Mouse (Mus musculus): Measurements from ENCODE around the gene Myom1. TPM values are rescaled to one million over a fixed set of nuclear protein-coding genes. Genes with fewer than 3 reads are reported as not detected.

Myom1 gene
- polyA plus RNA-seq, 1 experiment from 2014 or later: 1.5 TPM

GRCm38 (mm10) chr17:70989991-70990390, 12.4 kb upstream of the Myom1 start:
- Histone ChIP-seq H3K9ac (peak overlapping the region; percentile 97), H3K9me3 (ENCODE audit: control insufficient read depth, low read length) (no peaks in the 10 kb centered on the region), H3K4me3 (replicated peaks; ENCODE audit: low read length) (peak overlapping the region; percentile 97), H3K4me2 (replicated peaks) (peak overlapping the region; percentile 65), H3K36me3 (replicated peaks; ENCODE audit: control insufficient read depth, insufficient read depth) (peaks cover 15% of the 10 kb centered on the region; the same call in 1 of the 2 replicates), H3K27ac (peak overlapping the region; percentile 95), H3K4me1 (replicated peaks; ENCODE audit: control insufficient read depth, insufficient read depth, low read length) (peaks cover 25% of the 10 kb centered on the region), H3K27me3 (ENCODE audit: control insufficient read depth, insufficient read depth, low read length) (no peaks in the 10 kb centered on the region)
- DNase-seq (ENCODE audit: low spot score) (peak; percentile 49), ATAC-seq (ENCODE audit: low FRiP score) (peak; percentile 77; the same call in 1 of the 2 replicates)
- 1% methylated on average over 24 of the region's 24 CpGs for WGBS

DNA sequence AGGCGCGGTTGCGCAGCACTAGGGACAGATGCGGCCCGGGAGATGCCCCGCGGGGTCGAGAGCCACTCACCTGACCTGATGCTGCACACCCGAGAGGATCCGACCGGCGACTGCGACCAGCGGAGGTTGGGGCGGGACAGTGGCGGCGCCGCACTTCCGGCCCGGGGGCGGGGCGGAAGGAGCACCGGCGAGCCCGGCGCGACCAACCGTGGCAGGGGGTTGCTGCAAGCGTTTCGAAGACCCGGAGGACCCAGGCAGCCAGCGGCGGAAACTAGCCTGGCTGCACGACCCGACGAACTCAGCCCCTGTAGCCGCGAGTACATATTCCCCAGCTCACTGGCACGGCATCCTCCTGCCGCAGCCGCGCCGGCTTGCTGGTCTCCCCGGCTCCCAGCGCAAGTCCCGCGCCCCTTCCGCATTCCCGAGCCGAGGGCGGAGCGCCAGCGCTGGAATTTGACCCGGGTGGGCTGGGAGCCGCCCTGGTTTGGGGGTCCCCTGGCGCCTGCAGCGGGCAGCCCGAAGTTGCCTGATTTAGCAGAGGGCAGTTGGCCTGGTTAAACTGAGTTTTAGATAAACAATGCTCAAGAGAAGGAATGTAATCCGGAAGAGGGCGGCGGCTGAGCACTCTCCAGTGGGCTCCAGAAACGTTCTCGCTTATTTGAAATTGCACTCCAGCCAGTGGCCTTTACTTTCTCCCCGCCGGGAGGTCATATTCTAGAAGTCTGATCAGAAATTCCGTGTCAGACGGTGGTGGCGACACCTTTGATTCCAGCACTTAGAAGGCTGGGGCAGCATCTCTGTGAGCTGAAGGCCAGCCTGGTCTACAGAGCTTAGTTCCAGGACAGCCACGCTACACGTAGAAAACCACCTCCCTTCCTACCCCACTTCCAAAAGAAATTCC, 11.8 kb upstream of the Myom1 start:
- no peaks in the 10 kb centered on the region for H3K27me3 ChIP-seq (ENCODE audit: control insufficient read depth, insufficient read depth, low read length)
- peak overlapping the region; percentile 97 for H3K4me3 ChIP-seq (replicated peaks; ENCODE audit: low read length)
- peak overlapping the region; percentile 95 for H3K27ac ChIP-seq
- H3K9ac ChIP-seq: peak overlapping the region; percentile 97
- H3K36me3 ChIP-seq (replicated peaks; ENCODE audit: control insufficient read depth, insufficient read depth): peaks cover 15% of the 10 kb centered on the region; the same call in 1 of the 2 replicates
- no peaks in the 10 kb centered on the region for H3K9me3 ChIP-seq (ENCODE audit: control insufficient read depth, low read length)
- under 1% methylated on average over 63 of the region's 70 CpGs for WGBS
- ATAC-seq (ENCODE audit: low FRiP score): peak; percentile 94
- DNase-seq (ENCODE audit: low spot score): peak; percentile 79
- peaks cover 25% of the 10 kb centered on the region for H3K4me1 ChIP-seq (replicated peaks; ENCODE audit: control insufficient read depth, insufficient read depth, low read length)
- peak overlapping the region; percentile 65 for H3K4me2 ChIP-seq (replicated peaks)

- DNase-seq (ENCODE audit: low spot score) (no peak), ATAC-seq (ENCODE audit: low FRiP score) (no peak)
- Histone ChIP-seq H3K4me1 (replicated peaks; ENCODE audit: control insufficient read depth, insufficient read depth, low read length) (peaks cover 25% of the 10 kb centered on the region), H3K9me3 (ENCODE audit: control insufficient read depth, low read length) (no peaks in the 10 kb centered on the region), H3K4me2 (replicated peaks) (no peak overlapping the region), H3K36me3 (replicated peaks; ENCODE audit: control insufficient read depth, insufficient read depth) (peaks cover 12% of the 10 kb centered on the region; the same call in 1 of the 2 replicates), H3K27ac (peak overlapping the region; percentile 95; the same call in 1 of the 2 replicates), H3K4me3 (replicated peaks; ENCODE audit: low read length) (no peak overlapping the region), H3K27me3 (ENCODE audit: control insufficient read depth, insufficient read depth, low read length) (no peaks in the 10 kb centered on the region), H3K9ac (0 out of 2 replicates have a peak overlapping the region, but pooled peaks have one; percentile 97)
- 89% methylated on average over 16 of the region's 16 CpGs for WGBS
Measured at GRCm38 (mm10) chr17:70991706-70992625, 10.5 kb upstream of the Myom1 start.

DNA sequence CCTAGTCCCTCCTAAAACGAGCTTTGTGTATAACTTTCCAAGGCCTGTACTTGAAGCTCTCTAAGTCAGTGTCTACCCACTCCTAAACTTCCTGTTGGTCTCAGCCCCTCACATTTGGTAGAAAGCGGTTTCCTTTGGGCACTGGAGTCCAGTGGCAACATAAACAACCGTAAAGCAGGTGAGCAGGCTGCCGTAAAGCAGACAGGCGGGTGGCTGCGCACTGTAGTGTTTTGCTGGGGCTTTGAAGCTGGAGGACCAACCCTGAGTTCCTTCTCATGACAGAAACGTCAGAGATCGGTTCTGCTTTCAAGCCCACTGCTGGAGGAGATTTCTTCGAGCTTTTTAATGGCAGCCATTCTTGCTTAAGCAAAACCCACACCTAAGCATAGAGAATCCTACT, 9.8 kb upstream of the Myom1 start:
- WGBS: 92% methylated on average over 9 of the region's 9 CpGs
- Histone ChIP-seq H3K4me2 (replicated peaks) (no peak overlapping the region), H3K9me3 (ENCODE audit: control insufficient read depth, low read length) (no peaks in the 10 kb centered on the region), H3K36me3 (replicated peaks; ENCODE audit: control insufficient read depth, insufficient read depth) (peaks cover 12% of the 10 kb centered on the region; the same call in 1 of the 2 replicates), H3K27me3 (ENCODE audit: control insufficient read depth, insufficient read depth, low read length) (no peaks in the 10 kb centered on the region), H3K4me3 (replicated peaks; ENCODE audit: low read length) (no peak overlapping the region), H3K9ac (no peak overlapping the region), H3K4me1 (replicated peaks; ENCODE audit: control insufficient read depth, insufficient read depth, low read length) (peaks cover 25% of the 10 kb centered on the region), H3K27ac (no peak overlapping the region)
- DNase-seq (ENCODE audit: low spot score): no peak
- no peak for ATAC-seq (ENCODE audit: low FRiP score)

DNA sequence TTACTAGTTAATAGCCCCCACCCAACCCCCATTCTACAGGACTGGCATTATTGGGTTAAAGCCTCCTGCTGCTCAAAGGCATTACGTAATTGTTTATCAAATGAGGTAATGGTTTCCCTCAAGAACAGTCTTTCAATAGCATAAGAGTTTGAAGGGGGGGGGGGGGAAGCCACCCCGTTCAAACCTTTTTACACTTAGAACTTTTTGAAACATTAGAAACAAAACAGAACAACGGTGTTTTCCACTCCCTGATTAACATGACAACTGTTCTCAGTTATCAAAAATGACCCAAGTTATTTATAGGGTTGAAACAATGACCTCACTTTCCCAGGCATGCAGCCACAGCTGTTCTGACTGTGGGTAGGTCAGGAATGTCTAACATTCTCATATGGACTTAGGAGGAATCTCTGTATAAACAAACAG, 9.0 kb upstream of the Myom1 start:
- H3K27me3 ChIP-seq (ENCODE audit: control insufficient read depth, insufficient read depth, low read length): no peaks in the 10 kb centered on the region
- peaks cover 20% of the 10 kb centered on the region for H3K4me1 ChIP-seq (replicated peaks; ENCODE audit: control insufficient read depth, insufficient read depth, low read length)
- H3K36me3 ChIP-seq (replicated peaks; ENCODE audit: control insufficient read depth, insufficient read depth): peaks cover 9% of the 10 kb centered on the region; the same call in 1 of the 2 replicates
- 58% methylated on average over 3 of the region's 3 CpGs for WGBS
- DNase-seq (ENCODE audit: low spot score): no peak
- no peak overlapping the region for H3K27ac ChIP-seq
- no peak overlapping the region for H3K4me3 ChIP-seq (replicated peaks; ENCODE audit: low read length)
- no peaks in the 10 kb centered on the region for H3K9me3 ChIP-seq (ENCODE audit: control insufficient read depth, low read length)
- no peak for ATAC-seq (ENCODE audit: low FRiP score)
- no peak overlapping the region for H3K4me2 ChIP-seq (replicated peaks)
- no peak overlapping the region for H3K9ac ChIP-seq

- ATAC-seq (ENCODE audit: low FRiP score) (no peak), DNase-seq (ENCODE audit: low spot score) (no peak)
- Histone ChIP-seq H3K4me2 (replicated peaks) (no peak overlapping the region), H3K36me3 (replicated peaks; ENCODE audit: control insufficient read depth, insufficient read depth) (peaks cover 5% of the 10 kb centered on the region; the same call in 1 of the 2 replicates), H3K27me3 (ENCODE audit: control insufficient read depth, insufficient read depth, low read length) (no peaks in the 10 kb centered on the region), H3K27ac (no peak overlapping the region), H3K4me3 (replicated peaks; ENCODE audit: low read length) (no peak overlapping the region), H3K4me1 (replicated peaks; ENCODE audit: control insufficient read depth, insufficient read depth, low read length) (peaks cover 8% of the 10 kb centered on the region), H3K9me3 (ENCODE audit: control insufficient read depth, low read length) (no peaks in the 10 kb centered on the region), H3K9ac (no peak overlapping the region)
- 92% methylated on average over 6 of the region's 6 CpGs for WGBS
Measured at GRCm38 (mm10) chr17:70994671-70995070, 7.8 kb upstream of the Myom1 start.

DNA sequence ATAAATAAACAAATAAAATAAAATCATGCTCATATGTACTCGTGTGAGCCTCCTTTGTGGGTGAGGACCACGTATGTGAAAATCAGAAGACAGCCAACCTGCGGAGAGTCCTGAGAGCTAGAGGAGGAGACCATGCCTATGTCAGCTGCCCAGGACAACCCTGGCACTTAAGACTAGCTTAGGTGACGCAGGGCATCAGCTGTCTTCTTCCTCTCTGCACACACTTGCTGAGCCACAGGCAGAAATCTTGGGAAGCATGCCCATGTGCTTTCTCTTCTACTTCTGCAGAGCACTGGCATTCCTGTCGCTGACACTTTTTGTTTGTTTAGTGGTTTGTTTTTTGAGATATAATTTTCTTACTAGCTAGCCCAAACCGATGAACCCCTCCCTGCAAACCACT, 6.9 kb upstream of the Myom1 start:
- Histone ChIP-seq H3K4me2 (replicated peaks) (no peak overlapping the region), H3K4me1 (replicated peaks; ENCODE audit: control insufficient read depth, insufficient read depth, low read length) (peaks cover 10% of the 10 kb centered on the region), H3K9ac (no peak overlapping the region), H3K27me3 (ENCODE audit: control insufficient read depth, insufficient read depth, low read length) (no peaks in the 10 kb centered on the region), H3K9me3 (ENCODE audit: control insufficient read depth, low read length) (no peaks in the 10 kb centered on the region), H3K36me3 (replicated peaks; ENCODE audit: control insufficient read depth, insufficient read depth) (peaks cover 5% of the 10 kb centered on the region; the same call in 1 of the 2 replicates), H3K4me3 (replicated peaks; ENCODE audit: low read length) (no peak overlapping the region), H3K27ac (no peak overlapping the region)
- ATAC-seq (ENCODE audit: low FRiP score): no peak
- 95% methylated on average over 6 of the region's 6 CpGs for WGBS
- no peak for DNase-seq (ENCODE audit: low spot score)

GRCm38 (mm10) chr17:70997836-70998235, 4.6 kb upstream of the Myom1 start:
- H3K27me3 ChIP-seq (ENCODE audit: control insufficient read depth, insufficient read depth, low read length): no peaks in the 10 kb centered on the region
- no peak overlapping the region for H3K9ac ChIP-seq
- H3K36me3 ChIP-seq (replicated peaks; ENCODE audit: control insufficient read depth, insufficient read depth): peaks cover 5% of the 10 kb centered on the region; the same call in 1 of the 2 replicates
- H3K9me3 ChIP-seq (ENCODE audit: control insufficient read depth, low read length): no peaks in the 10 kb centered on the region
- peaks cover 12% of the 10 kb centered on the region; the same call in 1 of the 2 replicates for H3K4me1 ChIP-seq (replicated peaks; ENCODE audit: control insufficient read depth, insufficient read depth, low read length)
- DNase-seq (ENCODE audit: low spot score): no peak
- H3K4me2 ChIP-seq (replicated peaks): no peak overlapping the region
- H3K4me3 ChIP-seq (replicated peaks; ENCODE audit: low read length): no peak overlapping the region
- 96% methylated on average over 6 of the region's 6 CpGs for WGBS
- ATAC-seq (ENCODE audit: low FRiP score): no peak
- H3K27ac ChIP-seq: no peak overlapping the region

All from hindbrain, embryonic 14.5 days (tissue).